Mouse (Mus musculus): Measurements from ENCODE around the gene Grb14. TPM values are rescaled to one million over a fixed set of nuclear protein-coding genes. Genes with fewer than 3 reads are reported as not detected.

Grb14 gene
- polyA plus RNA-seq, 1 experiment from 2014 or later: 4.0 TPM

DNA sequence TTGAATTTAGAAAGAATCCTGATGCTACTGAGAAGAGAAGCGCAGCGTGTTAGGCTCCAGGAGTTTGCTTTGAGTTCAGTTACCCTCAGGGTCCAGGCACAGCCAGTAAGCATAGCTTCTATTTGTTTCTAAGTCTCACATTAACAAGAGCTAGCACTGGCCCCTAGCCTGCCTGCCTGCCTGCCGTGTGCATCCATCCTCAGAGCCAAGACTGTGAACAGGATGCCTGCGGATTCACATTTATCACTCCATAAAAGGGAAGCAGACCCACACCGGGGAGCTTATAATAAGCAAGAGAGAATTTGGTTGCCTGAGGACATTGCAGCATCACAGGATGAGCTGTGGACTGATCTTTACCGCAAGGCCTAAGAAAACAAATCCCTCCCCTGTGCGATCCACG lies 53.8 kb downstream of the Grb14 start:
- Histone ChIP-seq H3K4me3 (no peak overlapping the region), H3K27me3 (ENCODE audit: low read depth, poor library complexity, severe bottlenecking) (no peaks in the 10 kb centered on the region), H3K9me3 (replicated peaks) (no peaks in the 10 kb centered on the region), H3K36me3 (no peaks in the 10 kb centered on the region), H3K27ac (no peak overlapping the region), H3K4me1 (peaks cover 15% of the 10 kb centered on the region; the same call in 1 of the 2 replicates)
- 71% methylated on average over 8 of the region's 8 CpGs for WGBS
- no peak for DNase-seq (ENCODE audit: low spot score)

DNA sequence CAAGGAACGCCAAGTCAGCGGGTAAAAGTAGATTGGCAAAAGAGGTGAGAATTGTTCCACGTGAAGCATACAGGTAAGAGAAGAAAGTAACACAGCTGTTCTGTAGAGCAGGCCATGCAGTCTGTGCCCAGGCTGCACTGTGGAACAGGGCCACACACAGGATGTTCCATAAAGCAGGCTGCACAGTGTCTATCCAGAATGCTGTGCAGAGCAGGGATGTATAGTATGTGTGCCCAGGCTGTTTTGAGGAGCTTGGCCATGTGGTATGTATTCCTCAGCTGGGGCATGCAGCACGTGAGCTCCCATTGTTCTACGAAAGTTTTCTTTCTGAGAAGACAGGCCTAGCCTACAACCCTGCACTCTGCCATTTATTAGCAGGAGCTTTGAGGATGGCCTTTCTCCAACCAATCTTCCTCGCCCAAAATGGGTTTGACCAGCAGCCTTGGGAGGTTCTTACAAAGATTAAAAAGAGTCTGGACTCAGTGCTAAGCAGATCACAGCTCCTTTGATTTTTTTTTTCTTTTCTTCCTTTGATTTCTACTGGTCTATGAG lies 57.8 kb downstream of the Grb14 start:
- WGBS: 85% methylated on average over 6 of the region's 6 CpGs
- no peak overlapping the region for H3K27ac ChIP-seq
- no peaks in the 10 kb centered on the region for H3K4me1 ChIP-seq
- H3K4me3 ChIP-seq: no peak overlapping the region
- DNase-seq (ENCODE audit: low spot score): no peak
- H3K36me3 ChIP-seq: no peaks in the 10 kb centered on the region
- H3K9me3 ChIP-seq (replicated peaks): no peaks in the 10 kb centered on the region
- no peaks in the 10 kb centered on the region for H3K27me3 ChIP-seq (ENCODE audit: low read depth, poor library complexity, severe bottlenecking)

DNA sequence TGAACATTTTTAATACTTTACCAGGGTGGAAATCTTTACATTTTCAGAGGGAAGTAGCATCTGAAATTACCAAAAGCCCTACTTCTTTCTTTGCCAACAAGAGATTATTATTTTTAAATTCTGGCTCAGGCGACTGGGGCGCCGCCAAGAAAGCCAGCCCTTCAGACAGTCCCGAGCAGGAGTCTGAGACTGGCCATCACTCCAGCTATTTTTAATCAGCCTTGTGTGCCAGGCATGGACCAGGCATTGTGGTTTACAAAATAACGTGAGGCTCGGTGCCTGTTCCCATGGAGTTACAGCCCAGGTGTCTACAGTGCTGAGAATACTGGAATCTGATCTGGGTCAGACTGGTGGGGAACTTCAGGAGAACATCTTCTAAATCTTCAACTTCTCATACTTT lies 58.5 kb downstream of the Grb14 start:
- Histone ChIP-seq H3K4me1 (no peaks in the 10 kb centered on the region), H3K36me3 (no peaks in the 10 kb centered on the region), H3K27ac (no peak overlapping the region), H3K27me3 (ENCODE audit: low read depth, poor library complexity, severe bottlenecking) (no peaks in the 10 kb centered on the region), H3K4me3 (no peak overlapping the region), H3K9me3 (replicated peaks) (no peaks in the 10 kb centered on the region)
- 94% methylated on average over 6 of the region's 6 CpGs for WGBS
- no peak for DNase-seq (ENCODE audit: low spot score)

DNA sequence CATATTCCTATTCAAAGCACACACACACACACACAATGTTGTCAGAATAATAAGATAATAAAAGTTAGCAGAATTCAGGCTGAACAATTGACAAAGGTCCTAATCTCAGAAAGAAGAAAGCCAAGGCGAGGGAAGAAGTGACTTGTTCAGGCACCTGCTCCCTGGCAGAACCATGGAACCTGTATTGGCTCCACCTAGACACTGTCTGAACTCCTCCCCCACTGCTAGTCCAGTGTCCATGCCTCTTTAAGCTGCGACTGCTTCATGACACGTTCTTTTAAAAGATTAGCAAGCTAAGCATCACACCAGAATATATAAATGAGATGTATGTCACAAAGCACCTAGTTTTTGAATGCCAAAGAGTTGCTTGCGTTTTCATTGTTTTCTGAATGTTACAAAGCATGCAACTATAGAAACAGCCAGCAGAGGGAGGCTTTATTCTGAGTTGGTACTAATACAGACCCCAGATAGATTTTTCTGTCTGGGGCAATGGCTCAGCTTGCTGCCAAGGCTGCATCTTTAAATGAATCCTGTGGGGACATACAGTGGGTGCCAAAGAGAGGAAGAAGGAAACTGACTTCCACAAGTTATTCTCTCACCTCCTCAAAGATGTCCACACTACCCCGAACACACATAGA lies 59.4 kb downstream of the Grb14 start:
- Histone ChIP-seq H3K36me3 (no peaks in the 10 kb centered on the region), H3K4me1 (no peaks in the 10 kb centered on the region), H3K4me3 (no peak overlapping the region), H3K27me3 (ENCODE audit: low read depth, poor library complexity, severe bottlenecking) (no peaks in the 10 kb centered on the region), H3K9me3 (replicated peaks) (no peaks in the 10 kb centered on the region), H3K27ac (no peak overlapping the region)
- no peak for DNase-seq (ENCODE audit: low spot score)
- 35% methylated on average over 5 of the region's 5 CpGs for WGBS

DNA sequence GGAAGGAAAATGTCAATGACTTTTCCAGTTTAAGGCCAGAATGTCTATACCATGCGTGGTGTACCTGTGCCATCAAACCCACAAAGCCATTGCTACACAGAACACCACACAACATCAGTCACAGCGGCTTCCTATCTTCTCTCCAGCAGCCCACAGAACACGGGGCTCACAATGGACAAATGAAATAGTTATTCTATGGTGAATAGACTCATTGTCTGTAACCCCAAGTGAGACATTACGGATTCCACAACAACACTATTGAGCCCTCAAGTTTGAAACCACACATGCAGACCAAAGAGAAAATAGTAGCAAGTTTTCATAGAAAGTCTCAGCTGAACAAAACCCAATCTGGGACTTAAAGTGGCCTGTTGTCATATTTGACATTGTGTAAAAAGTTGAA lies 62.6 kb downstream of the Grb14 start:
- Histone ChIP-seq H3K27ac (no peak overlapping the region), H3K36me3 (no peaks in the 10 kb centered on the region), H3K27me3 (ENCODE audit: low read depth, poor library complexity, severe bottlenecking) (no peaks in the 10 kb centered on the region), H3K4me1 (no peaks in the 10 kb centered on the region), H3K4me3 (no peak overlapping the region), H3K9me3 (replicated peaks) (no peaks in the 10 kb centered on the region)
- no peak for DNase-seq (ENCODE audit: low spot score)
- WGBS: 84% methylated on average over 4 of the region's 4 CpGs

DNA sequence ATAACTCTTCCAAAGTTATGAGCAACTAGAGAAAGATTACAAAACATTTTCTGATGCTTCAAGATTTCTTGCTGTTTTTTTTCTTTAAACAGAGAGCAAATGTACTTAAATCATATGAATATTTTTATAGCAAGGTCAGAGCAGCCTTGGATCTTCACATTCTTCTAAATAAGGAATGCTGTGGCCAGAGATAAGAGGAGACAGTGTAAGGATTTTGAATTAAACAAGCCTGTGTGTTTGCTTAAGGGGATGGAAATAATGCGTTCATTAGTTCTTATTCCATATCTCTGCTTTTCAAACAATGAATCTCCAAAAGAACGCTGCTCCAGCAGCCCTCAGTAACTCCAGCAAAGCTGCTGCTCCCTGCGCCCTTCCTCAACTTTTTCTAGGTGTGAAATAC lies 63.4 kb downstream of the Grb14 start:
- 83% methylated on average over 3 of the region's 3 CpGs for WGBS
- no peak overlapping the region for H3K27ac ChIP-seq

DNA sequence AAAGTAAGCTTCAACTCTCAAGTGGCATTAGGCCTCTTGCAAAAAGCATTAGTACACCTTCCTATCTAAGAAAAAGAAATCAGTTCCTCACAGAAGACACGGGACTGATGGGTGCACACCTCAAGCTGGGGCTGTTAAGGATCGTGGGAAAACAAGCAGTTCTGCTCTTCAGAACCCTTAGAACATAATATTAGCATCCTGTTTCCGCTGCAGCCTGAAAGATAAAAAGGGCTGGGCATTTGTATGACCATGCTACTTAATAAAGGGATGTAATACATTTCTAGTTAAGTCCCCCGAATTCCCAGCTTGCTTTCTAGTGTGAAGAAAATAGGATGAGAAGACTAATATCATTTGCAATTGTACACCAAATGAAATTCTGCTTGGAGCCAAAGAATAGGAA lies 65.1 kb downstream of the Grb14 start:
- no peak for DNase-seq (ENCODE audit: low spot score)
- Histone ChIP-seq H3K4me3 (no peak overlapping the region), H3K36me3 (no peaks in the 10 kb centered on the region), H3K4me1 (no peaks in the 10 kb centered on the region), H3K27me3 (ENCODE audit: low read depth, poor library complexity, severe bottlenecking) (no peaks in the 10 kb centered on the region), H3K27ac (no peak overlapping the region), H3K9me3 (replicated peaks) (no peaks in the 10 kb centered on the region)
- WGBS: 73% methylated on average over 4 of the region's 4 CpGs

More for the DNA sequence above, 63.4 kb downstream of the Grb14 start:
- Histone ChIP-seq H3K4me3 (no peak overlapping the region), H3K27me3 (ENCODE audit: low read depth, poor library complexity, severe bottlenecking) (no peaks in the 10 kb centered on the region), H3K9me3 (replicated peaks) (no peaks in the 10 kb centered on the region), H3K4me1 (no peaks in the 10 kb centered on the region), H3K36me3 (no peaks in the 10 kb centered on the region)
- DNase-seq (ENCODE audit: low spot score): no peak

DNA sequence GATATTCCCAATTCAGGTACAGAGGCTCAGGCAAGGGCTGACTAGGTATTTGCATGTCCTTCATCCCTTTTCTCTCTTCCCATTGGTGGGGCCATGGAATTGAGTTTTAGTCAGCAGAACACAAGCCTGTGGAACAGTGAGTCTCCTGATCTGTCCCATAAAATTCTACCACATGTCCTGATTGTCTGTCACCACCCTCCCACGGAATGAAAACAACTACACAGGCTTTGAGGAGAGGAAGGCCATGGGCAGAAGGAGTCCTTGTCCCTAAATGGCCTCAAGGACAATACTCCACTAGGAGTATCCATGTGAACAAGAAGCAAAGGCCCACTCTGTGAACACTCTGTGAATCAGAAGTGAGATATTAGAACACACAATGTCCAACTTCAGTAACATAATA lies 69.3 kb downstream of the Grb14 start:
- no peak overlapping the region for H3K27ac ChIP-seq
- H3K9me3 ChIP-seq (replicated peaks): no peaks in the 10 kb centered on the region
- no peak overlapping the region for H3K4me3 ChIP-seq
- DNase-seq (ENCODE audit: low spot score): no peak
- WGBS: 77% methylated on average over 1 of the region's 1 CpGs
- H3K27me3 ChIP-seq (ENCODE audit: low read depth, poor library complexity, severe bottlenecking): no peaks in the 10 kb centered on the region
- no peaks in the 10 kb centered on the region for H3K4me1 ChIP-seq
- H3K36me3 ChIP-seq: no peaks in the 10 kb centered on the region

DNA sequence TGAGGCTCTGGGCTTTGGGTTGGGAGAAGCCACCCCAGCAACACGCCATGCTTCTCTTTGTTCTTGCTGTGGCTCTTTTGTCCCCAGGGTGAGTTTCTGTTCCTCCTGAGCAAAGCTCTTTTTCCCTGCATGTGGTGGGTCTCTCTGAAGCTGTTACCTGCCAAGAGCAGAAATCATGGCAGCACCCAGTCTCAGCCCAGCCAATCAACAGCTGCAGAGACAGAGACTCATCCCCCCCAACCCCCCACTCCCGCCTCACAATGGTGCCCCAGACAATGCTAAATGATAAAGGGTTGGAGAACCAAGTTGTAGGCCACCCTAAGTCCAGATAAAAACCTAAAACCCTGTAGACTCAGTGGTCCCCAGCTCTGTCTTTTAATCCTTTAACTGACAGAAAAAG lies 75.6 kb downstream of the Grb14 start:
- Histone ChIP-seq H3K9me3 (replicated peaks) (no peaks in the 10 kb centered on the region), H3K4me3 (no peak overlapping the region), H3K36me3 (no peaks in the 10 kb centered on the region), H3K4me1 (peaks cover 6% of the 10 kb centered on the region; the same call in 1 of the 2 replicates), H3K27ac (no peak overlapping the region), H3K27me3 (ENCODE audit: low read depth, poor library complexity, severe bottlenecking) (no peaks in the 10 kb centered on the region)
- no peak for DNase-seq (ENCODE audit: low spot score)
- 78% methylated on average over 2 of the region's 2 CpGs for WGBS

DNA sequence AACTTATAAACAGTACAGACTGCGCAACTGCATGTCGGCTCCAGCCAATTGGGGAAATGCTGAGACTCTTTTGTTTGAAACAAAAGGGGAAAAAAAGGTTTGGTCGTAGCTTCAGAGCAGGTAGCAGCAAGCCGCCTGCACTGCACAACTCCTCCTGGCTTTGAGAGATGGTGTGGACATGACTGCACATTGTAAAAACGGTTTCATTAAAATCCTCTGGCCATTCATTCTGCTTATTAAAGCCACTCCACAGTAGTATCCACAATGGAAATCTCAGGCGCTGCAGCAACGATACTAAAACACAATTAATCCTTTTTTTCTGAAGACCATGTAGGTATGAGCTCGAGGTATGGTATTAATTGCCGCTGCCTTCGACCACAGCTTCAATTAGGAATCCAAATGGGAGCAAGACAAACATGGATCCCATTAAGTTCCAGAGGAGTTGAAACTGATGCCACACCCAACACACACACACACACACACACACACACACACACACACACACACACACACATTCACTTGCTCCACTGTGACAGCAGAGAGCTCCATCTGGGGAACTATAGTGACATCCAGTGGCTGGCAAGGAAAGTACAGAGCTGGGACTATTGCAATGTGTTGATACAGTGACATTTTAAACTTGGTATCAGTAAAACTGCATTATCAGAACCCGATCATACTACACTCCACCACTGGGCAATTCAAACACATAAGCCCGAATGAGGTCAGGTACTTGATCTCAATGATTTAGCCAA lies 76.2 kb downstream of the Grb14 start:
- WGBS: 72% methylated on average over 12 of the region's 12 CpGs
- no peaks in the 10 kb centered on the region for H3K36me3 ChIP-seq
- DNase-seq (ENCODE audit: low spot score): peak; percentile 62

DNA sequence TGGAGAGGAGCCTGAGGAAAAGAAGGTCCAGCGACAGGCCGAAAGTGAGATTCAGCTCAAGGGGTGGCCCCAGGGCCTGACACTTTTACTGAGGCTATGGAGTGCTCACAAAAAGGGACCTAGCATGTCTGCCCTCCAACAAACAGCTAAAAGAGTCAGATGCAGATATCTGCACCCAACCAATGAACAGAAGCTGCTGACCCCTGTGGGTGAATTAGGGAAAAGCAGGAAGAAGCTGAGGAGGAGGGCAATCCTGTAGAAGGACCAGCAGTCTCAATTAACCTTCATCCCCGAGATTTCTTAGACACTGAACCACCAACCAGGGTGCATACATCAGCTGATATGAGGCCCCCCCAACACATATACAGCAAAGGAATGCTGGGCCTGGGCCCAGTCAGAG lies 77.3 kb downstream of the Grb14 start:
- no peaks in the 10 kb centered on the region for H3K27me3 ChIP-seq (ENCODE audit: low read depth, poor library complexity, severe bottlenecking)
- H3K36me3 ChIP-seq: no peaks in the 10 kb centered on the region
- peaks cover 6% of the 10 kb centered on the region; the same call in 1 of the 2 replicates for H3K4me1 ChIP-seq
- no peaks in the 10 kb centered on the region for H3K9me3 ChIP-seq (replicated peaks)
- no peak overlapping the region for H3K27ac ChIP-seq
- no peak overlapping the region for H3K4me3 ChIP-seq
- WGBS: 61% methylated on average over 3 of the region's 3 CpGs
- no peak for DNase-seq (ENCODE audit: low spot score)

More for the DNA sequence above, 76.2 kb downstream of the Grb14 start:
- H3K27me3 ChIP-seq (ENCODE audit: low read depth, poor library complexity, severe bottlenecking): no peaks in the 10 kb centered on the region
- no peak overlapping the region for H3K4me3 ChIP-seq
- H3K27ac ChIP-seq: no peak overlapping the region
- peaks cover 6% of the 10 kb centered on the region; the same call in 1 of the 2 replicates for H3K4me1 ChIP-seq
- H3K9me3 ChIP-seq (replicated peaks): no peaks in the 10 kb centered on the region

DNA sequence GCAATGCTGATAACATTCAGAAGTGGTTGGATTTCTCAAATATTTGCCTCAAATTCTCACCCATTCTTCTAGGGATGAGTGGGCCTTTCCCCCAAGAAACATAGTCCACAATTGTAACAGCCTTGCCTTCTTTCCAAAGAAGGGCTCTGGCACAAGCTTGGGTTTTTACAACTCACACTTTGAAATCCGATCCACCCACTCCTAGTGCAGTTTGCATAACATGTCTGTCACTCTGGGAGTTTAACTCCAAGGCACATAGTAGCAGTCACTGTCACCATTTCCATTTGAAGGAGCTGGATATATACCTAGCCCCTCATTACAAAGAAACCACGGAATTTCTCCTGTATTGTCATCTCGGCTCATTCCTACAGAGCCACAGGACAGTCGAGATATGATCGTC lies 103.9 kb downstream of the Grb14 start:
- WGBS: 50% methylated on average over 5 of the region's 5 CpGs
- Histone ChIP-seq H3K4me1 (peaks cover 7% of the 10 kb centered on the region; the same call in 1 of the 2 replicates), H3K4me3 (no peak overlapping the region), H3K36me3 (no peaks in the 10 kb centered on the region), H3K9me3 (replicated peaks) (no peaks in the 10 kb centered on the region), H3K27me3 (ENCODE audit: low read depth, poor library complexity, severe bottlenecking) (no peaks in the 10 kb centered on the region), H3K27ac (no peak overlapping the region)
- no peak for DNase-seq (ENCODE audit: low spot score)

DNA sequence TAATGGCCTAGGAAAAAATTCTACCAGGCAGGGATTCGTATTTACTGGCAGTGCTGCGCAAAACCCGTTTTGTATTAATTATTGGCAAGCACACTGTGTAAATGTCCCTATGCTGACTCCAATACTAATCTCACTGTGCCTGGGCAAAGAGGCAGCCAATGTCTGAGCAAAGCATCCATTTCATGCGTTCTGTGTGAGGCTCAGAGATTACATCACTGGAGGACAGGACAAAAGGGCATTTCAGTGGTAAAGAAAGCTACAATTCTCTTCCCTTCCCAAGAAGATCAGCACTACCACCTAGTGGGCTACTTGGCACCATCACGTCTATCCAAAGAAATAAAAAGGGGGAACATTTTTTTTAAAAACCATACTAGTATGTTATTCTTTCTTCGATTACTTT lies 109.3 kb downstream of the Grb14 start:
- WGBS: 67% methylated on average over 6 of the region's 6 CpGs
- Histone ChIP-seq H3K27me3 (ENCODE audit: low read depth, poor library complexity, severe bottlenecking) (no peaks in the 10 kb centered on the region), H3K27ac (no peak overlapping the region), H3K36me3 (no peaks in the 10 kb centered on the region), H3K4me1 (no peaks in the 10 kb centered on the region), H3K4me3 (no peak overlapping the region), H3K9me3 (replicated peaks) (no peaks in the 10 kb centered on the region)
- no peak for DNase-seq (ENCODE audit: low spot score)

Data from limb, embryonic 10.5 days (tissue).